Mouse (Mus musculus): ENCODE measurements around the gene Stk10. TPM values are rescaled to one million over a fixed set of nuclear protein-coding genes. Genes with fewer than 3 reads are reported as not detected.
A peak's percentile ranks its signal among the peaks of the same experiment; 100 is the strongest.

Stk10 gene
- polyA plus RNA-seq, 1 experiment from 2014 or later, result 3.5 TPM

DNA sequence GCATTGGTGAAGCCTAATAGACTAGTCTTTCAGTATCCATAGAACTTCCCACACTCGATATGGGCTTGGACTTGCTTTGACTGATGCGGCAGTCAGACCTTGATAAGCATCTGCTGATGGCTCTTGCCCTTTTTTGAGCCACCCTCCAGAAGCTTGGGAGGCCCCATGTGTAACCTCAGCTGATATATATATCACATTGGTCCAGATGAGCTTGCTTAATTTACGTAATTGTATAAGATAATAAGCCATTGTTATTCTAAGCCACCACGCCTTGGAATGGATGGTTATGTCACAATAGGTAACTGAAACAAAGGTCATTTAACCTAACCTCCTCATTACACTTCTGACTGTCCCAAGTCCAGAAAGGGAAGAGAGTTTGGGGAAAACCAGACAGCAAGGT, 107.5 kb downstream of the Stk10 start:
- Histone ChIP-seq H3K4me2 (replicated peaks) (no peak overlapping the region), H3K9ac (no peak overlapping the region), H3K4me1 (peaks cover 31% of the 10 kb centered on the region), H3K36me3 (no peaks in the 10 kb centered on the region), H3K27me3 (no peaks in the 10 kb centered on the region), H3K9me3 (replicated peaks) (no peaks in the 10 kb centered on the region), H3K27ac (replicated peaks) (no peak overlapping the region), H3K4me3 (replicated peaks) (no peak overlapping the region)
- WGBS, result 89% methylated on average over 4 of the region's 4 CpGs
- ATAC-seq (ENCODE audit: insufficient number of reproducible peaks, low FRiP score, low TSS enrichment, low read depth), result no peak

DNA sequence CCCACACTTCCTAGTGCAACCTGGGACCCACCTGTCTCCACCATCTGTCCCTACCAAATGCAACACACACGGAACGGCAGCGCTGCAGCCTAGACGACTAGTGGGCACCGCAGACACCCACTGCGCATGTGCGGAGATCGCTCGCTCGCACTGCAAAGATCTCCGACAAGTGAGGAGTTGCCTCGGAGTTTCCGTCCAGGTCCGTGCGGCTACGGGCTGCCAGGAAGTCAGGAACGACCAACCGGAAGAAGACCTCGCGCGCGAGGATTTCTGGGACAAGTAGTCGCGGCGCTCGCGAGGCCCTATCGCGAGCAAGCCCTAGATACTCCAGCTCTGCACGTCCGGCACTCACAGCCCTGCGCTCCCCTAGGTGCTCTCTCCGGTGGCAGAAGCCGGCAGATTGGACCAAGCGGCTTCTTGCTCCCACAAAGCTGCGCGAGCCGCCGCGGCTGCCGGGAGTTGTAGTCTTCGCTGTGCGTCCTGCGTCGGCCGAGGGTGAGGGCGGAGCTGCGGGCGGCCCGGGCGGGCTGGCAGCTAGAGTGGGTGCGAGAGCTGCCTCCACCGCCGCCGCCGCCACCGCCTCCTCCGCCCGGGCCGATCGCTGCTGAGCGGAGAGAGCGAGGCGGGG, 109.3 kb downstream of the Stk10 start, which contains the start of gene Fbxw11:
Fbxw11 (plus strand) TSS at position 476 of the 628 bp plus-strand sequence.
- H3K4me2 ChIP-seq (replicated peaks), result peak within 1 kb of the TSS; percentile 75
- H3K27me3 ChIP-seq, result no peaks in the 10 kb centered on the region
- ATAC-seq (ENCODE audit: insufficient number of reproducible peaks, low FRiP score, low TSS enrichment, low read depth), result peak; percentile 93
- H3K9me3 ChIP-seq (replicated peaks), result no peaks in the 10 kb centered on the region
- H3K4me1 ChIP-seq, result peaks cover 31% of the 10 kb centered on the region
- peak within 1 kb of the TSS; percentile 98 for H3K9ac ChIP-seq
- H3K27ac ChIP-seq (replicated peaks), result peak within 1 kb of the TSS; percentile 99
- H3K36me3 ChIP-seq, result no peaks in the 10 kb centered on the region
- WGBS, result 0% methylated on average over 53 of the region's 64 CpGs
- peak within 1 kb of the TSS; percentile 96 for H3K4me3 ChIP-seq (replicated peaks)

DNA sequence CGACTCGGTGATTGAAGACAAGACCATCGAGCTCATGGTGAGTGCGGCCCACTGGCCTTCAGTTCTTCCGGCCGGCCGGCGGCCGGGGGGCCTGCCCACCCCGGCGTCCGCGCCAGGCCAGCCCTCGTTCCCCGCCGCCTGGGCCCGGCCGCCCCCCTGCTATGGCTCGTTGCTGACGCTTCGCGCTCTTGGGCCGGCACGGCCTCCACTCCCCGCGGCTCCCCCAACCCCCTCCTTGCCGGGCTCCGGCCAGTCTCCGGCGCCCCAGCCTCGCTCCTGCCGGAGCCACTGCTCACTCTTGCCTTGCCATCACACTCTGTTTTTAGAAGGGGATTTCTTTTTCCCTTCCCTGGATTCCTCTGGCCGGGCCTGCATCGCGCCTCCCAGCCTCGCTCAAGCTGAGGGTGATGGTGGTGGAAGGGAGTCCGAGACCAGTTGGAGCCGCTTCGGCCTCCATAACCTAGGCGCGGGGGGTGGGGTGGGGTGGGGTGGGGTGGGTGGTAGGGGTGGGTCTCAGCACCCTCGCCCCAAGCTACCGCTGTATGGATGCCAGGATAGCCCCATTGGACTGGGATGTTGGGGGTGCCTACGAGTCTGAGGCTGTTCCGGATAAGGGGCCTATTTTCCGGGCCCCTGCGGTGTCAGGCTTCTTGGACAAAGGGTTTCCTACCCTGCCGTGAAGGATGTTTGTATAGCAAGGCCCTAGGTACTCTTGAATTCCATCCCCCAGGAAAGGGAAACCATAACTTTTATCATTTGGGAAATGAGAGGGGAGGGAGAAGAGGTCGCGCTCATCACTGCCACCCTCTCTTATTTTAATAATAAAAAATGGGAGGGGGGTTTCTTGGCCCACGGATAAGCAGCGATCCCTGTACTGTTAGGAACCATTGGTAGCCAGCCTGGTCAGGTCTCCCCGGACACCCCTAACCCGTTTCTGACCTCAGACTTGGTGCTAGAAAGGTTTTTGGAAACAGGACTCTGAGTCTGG, 110.1 kb downstream of the Stk10 start:
- ATAC-seq (ENCODE audit: insufficient number of reproducible peaks, low FRiP score, low TSS enrichment, low read depth), result peak; percentile 76
- Histone ChIP-seq H3K4me3 (replicated peaks) (peak overlapping the region; percentile 96), H3K4me2 (replicated peaks) (peak overlapping the region; percentile 75), H3K4me1 (peaks cover 31% of the 10 kb centered on the region), H3K36me3 (no peaks in the 10 kb centered on the region), H3K9me3 (replicated peaks) (no peaks in the 10 kb centered on the region), H3K27me3 (no peaks in the 10 kb centered on the region), H3K9ac (peak overlapping the region; percentile 98), H3K27ac (replicated peaks) (peak overlapping the region; percentile 99)
- WGBS, result under 1% methylated on average over 36 of the region's 54 CpGs

DNA sequence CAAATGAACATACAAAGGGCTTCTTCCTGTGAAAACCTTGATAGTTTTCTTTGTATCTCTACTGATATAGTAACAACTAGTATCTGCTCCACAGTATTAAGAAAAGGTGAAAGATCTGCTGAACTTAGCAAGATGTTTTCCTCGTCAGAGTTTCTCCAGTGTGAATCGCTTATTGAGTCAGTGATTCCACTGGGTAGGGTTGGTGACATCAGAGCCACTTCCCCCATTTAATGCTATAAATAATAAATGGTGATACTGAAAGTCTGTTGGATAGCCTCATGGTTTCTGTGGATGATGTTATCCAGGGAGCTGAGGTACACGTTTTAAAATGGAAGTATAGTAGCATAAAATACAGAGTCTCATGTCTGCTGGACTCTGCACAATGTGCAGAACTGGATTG, 110.9 kb downstream of the Stk10 start:
- Histone ChIP-seq H3K4me3 (replicated peaks) (peak overlapping the region; percentile 96), H3K36me3 (no peaks in the 10 kb centered on the region), H3K9ac (peak overlapping the region; percentile 98), H3K27ac (replicated peaks) (no peak overlapping the region), H3K4me1 (peaks cover 25% of the 10 kb centered on the region), H3K4me2 (replicated peaks) (peak overlapping the region; percentile 75), H3K9me3 (replicated peaks) (no peaks in the 10 kb centered on the region), H3K27me3 (no peaks in the 10 kb centered on the region)
- ATAC-seq (ENCODE audit: insufficient number of reproducible peaks, low FRiP score, low TSS enrichment, low read depth), result no peak
- 31% methylated on average over 3 of the region's 3 CpGs for WGBS

DNA sequence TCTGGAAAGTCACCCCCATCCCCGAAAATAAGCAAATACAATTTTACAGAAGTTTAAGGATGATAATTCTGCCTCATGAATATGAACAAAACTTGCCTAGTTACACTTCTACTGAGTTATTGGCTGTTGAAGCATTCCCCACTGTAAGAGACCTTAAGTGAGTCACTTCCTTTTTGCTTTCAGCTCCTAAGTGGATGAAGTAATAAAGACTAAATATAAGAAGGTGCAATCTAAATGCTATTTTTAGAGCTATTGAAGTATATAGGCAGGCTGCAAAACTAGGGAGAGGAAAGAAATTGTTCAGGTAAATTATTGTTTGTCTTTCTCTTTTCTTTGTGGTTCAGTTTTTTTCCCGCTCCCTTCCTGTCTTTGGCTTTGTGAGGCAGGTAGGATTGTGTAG, 114.2 kb downstream of the Stk10 start:
- H3K4me3 ChIP-seq (replicated peaks), result no peak overlapping the region
- H3K9ac ChIP-seq, result no peak overlapping the region
- no peak for ATAC-seq (ENCODE audit: insufficient number of reproducible peaks, low FRiP score, low TSS enrichment, low read depth)
- no peaks in the 10 kb centered on the region for H3K27me3 ChIP-seq
- no peak overlapping the region for H3K27ac ChIP-seq (replicated peaks)
- H3K4me1 ChIP-seq, result peaks cover 17% of the 10 kb centered on the region
- WGBS, result 89% methylated on average over 2 of the region's 2 CpGs
- no peaks in the 10 kb centered on the region for H3K36me3 ChIP-seq
- no peak overlapping the region for H3K4me2 ChIP-seq (replicated peaks)
- H3K9me3 ChIP-seq (replicated peaks), result no peaks in the 10 kb centered on the region

DNA sequence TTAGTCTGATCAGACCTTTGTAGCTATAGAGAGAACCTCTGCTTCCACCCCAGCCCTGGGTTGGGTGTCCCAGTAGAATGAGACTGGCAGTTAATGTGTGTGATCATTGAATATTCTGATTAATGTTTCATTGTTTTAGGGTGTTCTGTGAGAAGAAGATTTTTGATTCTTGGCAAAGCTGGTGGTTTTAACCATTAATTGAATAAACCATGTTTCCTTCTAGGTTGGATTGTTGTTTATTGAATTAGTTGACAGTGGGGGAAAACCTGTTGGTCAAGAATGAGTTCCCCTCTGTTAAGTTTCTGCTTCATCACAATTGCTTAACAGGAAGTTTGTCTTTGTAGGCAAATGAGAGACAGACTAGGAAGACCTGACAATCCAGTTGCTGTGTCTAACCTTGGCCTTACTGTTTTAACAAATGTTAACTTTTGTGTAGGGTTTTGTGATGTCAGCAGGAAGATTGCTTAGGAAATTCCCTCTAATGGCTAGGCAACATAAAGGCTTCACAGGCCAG, 117.2 kb downstream of the Stk10 start:
- Histone ChIP-seq H3K27me3 (no peaks in the 10 kb centered on the region), H3K9ac (no peak overlapping the region), H3K9me3 (replicated peaks) (no peaks in the 10 kb centered on the region), H3K27ac (replicated peaks) (0 out of 2 replicates have a peak overlapping the region, but pooled peaks have one; percentile 4), H3K36me3 (no peaks in the 10 kb centered on the region), H3K4me1 (peaks cover 9% of the 10 kb centered on the region; the same call in 1 of the 2 replicates), H3K4me2 (replicated peaks) (no peak overlapping the region), H3K4me3 (replicated peaks) (no peak overlapping the region)
- ATAC-seq (ENCODE audit: insufficient number of reproducible peaks, low FRiP score, low TSS enrichment, low read depth), result no peak

DNA sequence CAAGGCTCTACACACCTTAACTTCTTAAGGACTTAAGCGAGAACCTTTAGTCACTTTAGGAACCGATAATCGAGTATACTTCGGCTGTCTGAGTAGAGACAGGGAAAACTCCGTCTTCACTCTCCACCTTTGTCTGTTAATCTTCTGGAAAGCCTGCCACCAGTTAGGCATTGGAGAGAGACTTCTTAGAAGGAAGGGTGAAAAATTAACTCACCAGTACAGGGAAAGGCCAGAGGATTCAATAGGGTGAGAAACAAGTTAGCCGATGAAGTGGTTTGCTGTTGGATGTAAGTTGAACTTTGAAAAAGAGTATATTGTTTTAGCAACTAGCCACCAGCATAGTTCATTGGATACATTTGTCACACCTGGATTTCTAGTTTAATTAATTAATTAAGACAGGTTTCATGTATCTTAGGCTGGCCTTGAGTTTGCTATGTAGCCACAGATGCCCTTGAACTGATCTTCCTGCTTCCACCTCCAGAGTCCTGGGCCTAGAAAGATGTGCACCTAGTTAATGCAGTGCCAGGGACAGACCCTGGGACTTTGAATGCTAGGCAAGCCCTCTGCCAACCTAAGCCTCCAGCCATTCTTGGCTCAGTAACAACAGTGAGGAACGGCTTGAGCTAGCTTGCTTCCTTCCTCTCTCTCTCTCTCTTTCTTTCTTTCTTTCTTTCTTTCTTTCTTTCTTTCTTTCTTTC, 117.9 kb downstream of the Stk10 start:
- H3K27me3 ChIP-seq, result no peaks in the 10 kb centered on the region
- 83% methylated on average over 7 of the region's 7 CpGs for WGBS
- no peak overlapping the region for H3K4me3 ChIP-seq (replicated peaks)
- no peaks in the 10 kb centered on the region for H3K9me3 ChIP-seq (replicated peaks)
- H3K27ac ChIP-seq (replicated peaks), result 0 out of 2 replicates have a peak overlapping the region, but pooled peaks have one; percentile 4
- H3K9ac ChIP-seq, result no peak overlapping the region
- H3K36me3 ChIP-seq, result no peaks in the 10 kb centered on the region
- no peak for ATAC-seq (ENCODE audit: insufficient number of reproducible peaks, low FRiP score, low TSS enrichment, low read depth)
- H3K4me2 ChIP-seq (replicated peaks), result no peak overlapping the region
- H3K4me1 ChIP-seq, result peaks cover 9% of the 10 kb centered on the region; the same call in 1 of the 2 replicates

DNA sequence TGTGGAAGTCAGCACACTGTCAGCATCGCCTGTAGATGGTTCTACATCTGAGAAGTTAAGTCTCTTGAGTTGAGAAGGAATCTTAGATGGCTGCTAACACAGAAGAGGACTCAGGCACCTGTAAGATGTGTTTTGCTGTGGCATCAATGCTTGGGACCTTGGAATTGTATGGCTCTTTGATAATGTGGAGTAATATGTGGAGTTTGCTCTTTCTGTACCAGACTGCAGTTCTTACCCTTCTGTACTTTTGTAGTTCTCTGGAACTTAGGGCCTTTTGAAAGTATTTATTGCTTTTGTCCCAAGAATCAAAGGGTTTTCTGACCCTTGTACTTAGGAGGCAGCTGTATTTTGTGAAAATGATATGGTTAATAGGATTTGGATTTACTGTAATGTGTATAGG, 118.6 kb downstream of the Stk10 start:
- H3K9ac ChIP-seq, result no peak overlapping the region
- 86% methylated on average over 1 of the region's 1 CpGs for WGBS
- ATAC-seq (ENCODE audit: insufficient number of reproducible peaks, low FRiP score, low TSS enrichment, low read depth), result no peak
- H3K4me1 ChIP-seq, result peaks cover 9% of the 10 kb centered on the region; the same call in 1 of the 2 replicates
- no peaks in the 10 kb centered on the region for H3K36me3 ChIP-seq
- no peak overlapping the region for H3K4me3 ChIP-seq (replicated peaks)
- H3K27ac ChIP-seq (replicated peaks), result no peak overlapping the region
- H3K27me3 ChIP-seq, result no peaks in the 10 kb centered on the region
- H3K4me2 ChIP-seq (replicated peaks), result no peak overlapping the region
- no peaks in the 10 kb centered on the region for H3K9me3 ChIP-seq (replicated peaks)

DNA sequence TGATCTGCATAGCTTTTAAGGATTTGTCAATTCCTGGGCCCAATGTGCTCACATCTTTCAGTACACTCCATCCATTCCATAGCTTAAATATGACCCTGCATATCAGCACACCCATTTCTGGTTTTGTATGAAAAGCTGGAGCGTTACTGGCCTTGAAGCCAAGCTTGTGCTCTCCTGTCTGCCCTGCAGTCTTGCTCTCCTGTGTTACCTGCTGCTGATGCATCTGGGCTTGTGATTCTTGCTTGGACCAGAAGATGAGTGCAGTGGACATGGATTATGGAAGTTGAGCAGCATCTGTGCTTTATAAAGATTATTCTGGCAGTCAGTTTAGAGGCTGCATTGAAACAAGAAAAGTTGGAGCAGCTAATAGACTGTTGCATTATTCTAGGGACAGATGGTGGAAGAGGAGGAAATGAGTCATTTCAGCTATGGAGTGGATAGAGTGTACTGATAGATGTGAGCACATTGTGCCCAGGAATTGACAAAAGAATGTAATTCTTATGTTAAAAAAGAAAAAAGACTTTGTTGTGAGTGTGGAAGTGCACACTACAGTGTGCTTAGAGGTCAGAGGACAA, 129.1 kb downstream of the Stk10 start:
- Histone ChIP-seq H3K9ac (no peak overlapping the region), H3K9me3 (replicated peaks) (no peaks in the 10 kb centered on the region), H3K27ac (replicated peaks) (no peak overlapping the region), H3K27me3 (no peaks in the 10 kb centered on the region), H3K4me1 (peaks cover 13% of the 10 kb centered on the region), H3K4me2 (replicated peaks) (no peak overlapping the region), H3K36me3 (no peaks in the 10 kb centered on the region), H3K4me3 (replicated peaks) (no peak overlapping the region)
- 98% methylated on average over 1 of the region's 1 CpGs for WGBS
- no peak for ATAC-seq (ENCODE audit: insufficient number of reproducible peaks, low FRiP score, low TSS enrichment, low read depth)

DNA sequence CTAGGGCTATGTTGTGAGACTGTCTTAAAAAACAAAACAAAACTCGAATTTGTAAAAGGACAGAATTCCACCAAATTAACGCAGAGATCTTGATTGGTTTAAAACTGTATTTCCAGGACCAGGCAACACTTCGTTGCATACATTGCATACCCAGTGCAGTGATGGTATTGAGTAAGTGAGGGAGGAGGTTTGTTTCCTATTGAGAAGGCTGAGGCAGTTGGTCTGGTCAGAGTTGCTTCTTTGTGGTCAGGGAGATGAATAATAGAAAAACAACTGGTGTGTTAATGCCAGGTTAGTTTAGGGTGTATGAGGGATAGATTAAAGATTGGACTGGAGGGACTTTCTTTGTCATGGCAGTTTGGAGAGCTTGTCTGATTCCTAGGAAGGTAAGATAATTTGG, 132.5 kb downstream of the Stk10 start:
- Histone ChIP-seq H3K4me3 (replicated peaks) (no peak overlapping the region), H3K36me3 (no peaks in the 10 kb centered on the region), H3K4me2 (replicated peaks) (no peak overlapping the region), H3K4me1 (peaks cover 23% of the 10 kb centered on the region), H3K9ac (no peak overlapping the region), H3K27me3 (no peaks in the 10 kb centered on the region), H3K27ac (replicated peaks) (no peak overlapping the region), H3K9me3 (replicated peaks) (no peaks in the 10 kb centered on the region)
- WGBS, result 76% methylated on average over 3 of the region's 3 CpGs
- ATAC-seq (ENCODE audit: insufficient number of reproducible peaks, low FRiP score, low TSS enrichment, low read depth), result no peak
